Comparison of ENCODE assay signal across 31 mouse cellular contexts in the genomic region with DNA sequence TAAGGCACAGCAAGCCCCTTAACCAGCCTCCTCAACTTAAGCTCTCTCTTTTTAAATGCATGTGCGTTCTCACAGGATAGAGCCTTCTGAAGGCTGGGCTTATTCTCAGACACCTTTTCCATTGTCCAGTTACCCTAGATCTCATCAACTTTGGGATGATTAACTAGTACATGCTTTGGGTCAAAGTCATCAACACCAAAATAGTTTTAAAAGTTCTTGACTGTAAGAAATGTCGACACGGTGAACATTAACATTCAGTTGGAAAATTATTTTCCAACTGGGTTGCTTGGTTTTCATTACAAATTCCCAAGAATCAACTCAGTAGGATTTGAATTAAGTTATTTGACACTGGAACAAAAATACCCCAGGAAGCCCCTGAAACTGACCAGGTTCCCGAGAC.
"Had no signal": no experiment of that assay in that cellular context is flagged by ENCODE, and none has a peak within 500 bp of the region (broad histone marks: within the 10 kb centered on the region; RNA-seq: fewer than 3 reads in every experiment).

No protein-coding gene starts in this region.

- ATAC-seq: hindbrain, embryonic 16.5 days; hindbrain, postnatal 0 days; inflammation-experienced regulatory T-cells, adult 6 months; intestine, embryonic 15.5 days; intestine, embryonic 16.5 days; intestine, postnatal 0 days had no signal

- H3K36me3 ChIP-seq: heart, embryonic 10.5 days; heart, embryonic 12.5 days; heart, embryonic 13.5 days; heart, embryonic 15.5 days; hindbrain, embryonic 10.5 days; hindbrain, embryonic 12.5 days; hindbrain, embryonic 13.5 days; hindbrain, embryonic 15.5 days; intestine, embryonic 15.5 days; kidney, embryonic 15.5 days had no signal

- H3K9me3 ChIP-seq: heart, embryonic 10.5 days; heart, embryonic 12.5 days; heart, embryonic 13.5 days; heart, embryonic 15.5 days; hindbrain, embryonic 10.5 days; hindbrain, embryonic 12.5 days; hindbrain, embryonic 13.5 days; hindbrain, embryonic 15.5 days; intestine, embryonic 15.5 days; kidney, embryonic 15.5 days had no signal

- H3K27ac ChIP-seq: heart, adult 2 months; heart, embryonic 10.5 days; heart, embryonic 13.5 days; heart, embryonic 15.5 days; hindbrain, embryonic 10.5 days; hindbrain, embryonic 12.5 days; hindbrain, embryonic 13.5 days; hindbrain, embryonic 14.5 days; hindbrain, embryonic 15.5 days; hindbrain, postnatal 0 days; intestine, embryonic 15.5 days; kidney, embryonic 15.5 days; kidney, postnatal 0 days; layer of hippocampus, adult 2 months; left cerebral cortex, adult 2 months had no signal

- H3K4me3 ChIP-seq: heart, adult 2 months; heart, embryonic 10.5 days; heart, embryonic 12.5 days; heart, embryonic 13.5 days; heart, embryonic 15.5 days; hindbrain, embryonic 10.5 days; hindbrain, embryonic 12.5 days; hindbrain, embryonic 13.5 days; hindbrain, embryonic 15.5 days; intestine, embryonic 15.5 days; kidney, embryonic 15.5 days; layer of hippocampus, adult 2 months; left cerebral cortex, adult 2 months had no signal

- DNase-seq: heart, adult 2 months; heart, postnatal 10 days; heart, postnatal 14 days; heart, postnatal 36 days; heart, postnatal 4 days; kidney, adult 18-20 months; kidney, postnatal 10 days; kidney, postnatal 14 days; kidney, postnatal 4 days; layer of hippocampus, adult 9-11 months; layer of hippocampus, postnatal 36 days had no signal

- H3K4me1 ChIP-seq: heart, embryonic 10.5 days; heart, embryonic 12.5 days; intestine, embryonic 15.5 days had no signal

- H3K4me2 ChIP-seq: heart, embryonic 11.5 days; heart, embryonic 12.5 days; heart, embryonic 13.5 days; heart, embryonic 15.5 days; hindbrain, embryonic 12.5 days; hindbrain, embryonic 13.5 days; hindbrain, embryonic 14.5 days; hindbrain, embryonic 15.5 days; intestine, embryonic 15.5 days; kidney, embryonic 15.5 days had no signal

- H3K9ac ChIP-seq: heart, embryonic 12.5 days; heart, embryonic 13.5 days; heart, embryonic 15.5 days; hindbrain, embryonic 12.5 days; hindbrain, embryonic 13.5 days; hindbrain, embryonic 14.5 days; hindbrain, embryonic 15.5 days; intestine, embryonic 15.5 days; kidney, embryonic 15.5 days had no signal

- H3K27me3 ChIP-seq: heart, embryonic 12.5 days; heart, embryonic 13.5 days; heart, embryonic 15.5 days; hindbrain, embryonic 12.5 days; hindbrain, embryonic 13.5 days; hindbrain, embryonic 15.5 days; intestine, embryonic 15.5 days; kidney, embryonic 15.5 days had no signal
